Mouse (Mus musculus): ENCODE results near the gene Phf2. TPM values are rescaled to one million over a fixed set of nuclear protein-coding genes. Genes with fewer than 3 reads are reported as not detected.

Phf2 gene
- polyA plus RNA-seq (2016; fragmentation: Nextera tagmentation; extraction: Ambion mirVana): 6.6 and 9.3 TPM in 2 replicates

- Histone ChIP-seq H3K27me3 (ENCODE audit: low read depth, poor library complexity, severe bottlenecking) (no peaks in the 10 kb centered on the region), H3K27ac (replicated peaks) (peak within 1 kb of the TSS; percentile 98), H3K9me3 (replicated peaks) (no peaks in the 10 kb centered on the region), H3K36me3 (peaks cover 10% of the 10 kb centered on the region; the same call in 1 of the 2 replicates), H3K4me1 (peaks cover 57% of the 10 kb centered on the region), H3K4me3 (peak within 1 kb of the TSS; percentile 98)
- 12% methylated on average over 117 of the region's 117 CpGs for WGBS
- peak; percentile 66 for DNase-seq (ENCODE audit: low spot score)
These were observed at the start of gene Phf2 for GRCm38 (mm10) chr13:48870771-48871731. TSS of gene Phf2 (minus strand) at chr13:48871119.

GRCm38 (mm10) chr13:48919756-48920415, 49.0 kb upstream of the Phf2 start:
- Histone ChIP-seq H3K9me3 (replicated peaks) (no peaks in the 10 kb centered on the region), H3K4me3 (no peak overlapping the region), H3K36me3 (peaks cover 85% of the 10 kb centered on the region), H3K4me1 (no peaks in the 10 kb centered on the region), H3K27ac (replicated peaks) (no peak overlapping the region), H3K27me3 (ENCODE audit: low read depth, poor library complexity, severe bottlenecking) (no peaks in the 10 kb centered on the region)
- WGBS: 92% methylated on average over 7 of the region's 7 CpGs
- no peak for DNase-seq (ENCODE audit: low spot score)

GRCm38 (mm10) chr13:48917113-48917599, 46.2 kb upstream of the Phf2 start:
- H3K27ac ChIP-seq (replicated peaks): no peak overlapping the region
- DNase-seq (ENCODE audit: low spot score): no peak
- H3K9me3 ChIP-seq (replicated peaks): no peaks in the 10 kb centered on the region
- no peak overlapping the region for H3K4me3 ChIP-seq
- no peaks in the 10 kb centered on the region for H3K27me3 ChIP-seq (ENCODE audit: low read depth, poor library complexity, severe bottlenecking)
- H3K36me3 ChIP-seq: peaks cover 92% of the 10 kb centered on the region
- WGBS: 95% methylated on average over 3 of the region's 3 CpGs
- H3K4me1 ChIP-seq: no peaks in the 10 kb centered on the region

GRCm38 (mm10) chr13:48913680-48914079, 42.8 kb upstream of the Phf2 start:
- no peaks in the 10 kb centered on the region for H3K9me3 ChIP-seq (replicated peaks)
- H3K4me1 ChIP-seq: no peaks in the 10 kb centered on the region
- no peak overlapping the region for H3K4me3 ChIP-seq
- no peaks in the 10 kb centered on the region for H3K27me3 ChIP-seq (ENCODE audit: low read depth, poor library complexity, severe bottlenecking)
- WGBS: 90% methylated on average over 1 of the region's 1 CpGs
- peaks cover 90% of the 10 kb centered on the region for H3K36me3 ChIP-seq
- DNase-seq (ENCODE audit: low spot score): no peak
- no peak overlapping the region for H3K27ac ChIP-seq (replicated peaks)

GRCm38 (mm10) chr13:48913141-48913540, 42.2 kb upstream of the Phf2 start:
- DNase-seq (ENCODE audit: low spot score): no peak
- H3K9me3 ChIP-seq (replicated peaks): no peaks in the 10 kb centered on the region
- no peak overlapping the region for H3K27ac ChIP-seq (replicated peaks)
- no peaks in the 10 kb centered on the region for H3K27me3 ChIP-seq (ENCODE audit: low read depth, poor library complexity, severe bottlenecking)
- no peaks in the 10 kb centered on the region for H3K4me1 ChIP-seq
- no peak overlapping the region for H3K4me3 ChIP-seq
- 91% methylated on average over 3 of the region's 3 CpGs for WGBS
- peaks cover 95% of the 10 kb centered on the region for H3K36me3 ChIP-seq

- Histone ChIP-seq H3K27ac (replicated peaks) (no peak overlapping the region), H3K4me1 (no peaks in the 10 kb centered on the region), H3K36me3 (peaks cover 93% of the 10 kb centered on the region), H3K9me3 (replicated peaks) (no peaks in the 10 kb centered on the region), H3K4me3 (no peak overlapping the region), H3K27me3 (ENCODE audit: low read depth, poor library complexity, severe bottlenecking) (no peaks in the 10 kb centered on the region)
- WGBS: 94% methylated on average over 7 of the region's 7 CpGs
- no peak for DNase-seq (ENCODE audit: low spot score)
These were observed 40.5 kb upstream of the Phf2 start for GRCm38 (mm10) chr13:48911426-48911825.

- H3K36me3 ChIP-seq: peaks cover 92% of the 10 kb centered on the region
- H3K4me1 ChIP-seq: no peaks in the 10 kb centered on the region
- H3K27ac ChIP-seq (replicated peaks): no peak overlapping the region
- H3K27me3 ChIP-seq (ENCODE audit: low read depth, poor library complexity, severe bottlenecking): no peaks in the 10 kb centered on the region
- H3K9me3 ChIP-seq (replicated peaks): no peaks in the 10 kb centered on the region
- 91% methylated on average over 2 of the region's 2 CpGs for WGBS
- no peak for DNase-seq (ENCODE audit: low spot score)
- no peak overlapping the region for H3K4me3 ChIP-seq
These were observed 34.5 kb upstream of the Phf2 start for GRCm38 (mm10) chr13:48905458-48905857.

GRCm38 (mm10) chr13:48895376-48895775, 24.5 kb upstream of the Phf2 start:
- Histone ChIP-seq H3K36me3 (peaks cover 95% of the 10 kb centered on the region), H3K27me3 (ENCODE audit: low read depth, poor library complexity, severe bottlenecking) (no peaks in the 10 kb centered on the region), H3K4me3 (no peak overlapping the region), H3K4me1 (no peaks in the 10 kb centered on the region), H3K27ac (replicated peaks) (no peak overlapping the region), H3K9me3 (replicated peaks) (no peaks in the 10 kb centered on the region)
- DNase-seq (ENCODE audit: low spot score): no peak
- 93% methylated on average over 5 of the region's 5 CpGs for WGBS

- no peak for DNase-seq (ENCODE audit: low spot score)
- Histone ChIP-seq H3K36me3 (peaks cover 97% of the 10 kb centered on the region), H3K9me3 (replicated peaks) (no peaks in the 10 kb centered on the region), H3K27me3 (ENCODE audit: low read depth, poor library complexity, severe bottlenecking) (no peaks in the 10 kb centered on the region), H3K27ac (replicated peaks) (no peak overlapping the region), H3K4me3 (no peak overlapping the region), H3K4me1 (no peaks in the 10 kb centered on the region)
- 78% methylated on average over 4 of the region's 4 CpGs for WGBS
These were observed 19.5 kb upstream of the Phf2 start for GRCm38 (mm10) chr13:48890260-48890960.

GRCm38 (mm10) chr13:48878534-48878933, 7.6 kb upstream of the Phf2 start:
- Histone ChIP-seq H3K27me3 (ENCODE audit: low read depth, poor library complexity, severe bottlenecking) (no peaks in the 10 kb centered on the region), H3K9me3 (replicated peaks) (no peaks in the 10 kb centered on the region), H3K4me1 (peaks cover 16% of the 10 kb centered on the region), H3K36me3 (peaks cover 53% of the 10 kb centered on the region), H3K27ac (replicated peaks) (peak overlapping the region; percentile 92), H3K4me3 (peak overlapping the region; percentile 53)
- under 1% methylated on average over 36 of the region's 36 CpGs for WGBS
- DNase-seq (ENCODE audit: low spot score): peak; percentile 98

GRCm38 (mm10) chr13:48877805-48878204, 6.9 kb upstream of the Phf2 start:
- Histone ChIP-seq H3K4me1 (peaks cover 18% of the 10 kb centered on the region), H3K9me3 (replicated peaks) (no peaks in the 10 kb centered on the region), H3K27ac (replicated peaks) (peak overlapping the region; percentile 92), H3K36me3 (peaks cover 47% of the 10 kb centered on the region), H3K27me3 (ENCODE audit: low read depth, poor library complexity, severe bottlenecking) (no peaks in the 10 kb centered on the region), H3K4me3 (peak overlapping the region; percentile 53)
- DNase-seq (ENCODE audit: low spot score): no peak

GRCm38 (mm10) chr13:48872726-48873125, 1.8 kb upstream of the Phf2 start:
- DNase-seq (ENCODE audit: low spot score): no peak

More at GRCm38 (mm10) chr13:48872726-48873125, 1.8 kb upstream of the Phf2 start:
- Histone ChIP-seq H3K4me3 (peak overlapping the region; percentile 98; the same call in 1 of the 2 replicates), H3K27ac (replicated peaks) (no peak overlapping the region), H3K36me3 (peaks cover 20% of the 10 kb centered on the region), H3K9me3 (replicated peaks) (no peaks in the 10 kb centered on the region), H3K27me3 (ENCODE audit: low read depth, poor library complexity, severe bottlenecking) (no peaks in the 10 kb centered on the region), H3K4me1 (peaks cover 42% of the 10 kb centered on the region)
- 80% methylated on average over 5 of the region's 5 CpGs for WGBS
